Mouse (Mus musculus) kidney, adult 2 months (tissue): ENCODE data around the gene Rer1. TPM values are rescaled to one million over a fixed set of nuclear protein-coding genes. Genes with fewer than 3 reads are reported as not detected.

ENCODE experiments used
- DNase-seq: peaks from one replicate; pipeline ENCODE4 v3.0.0; 2021
- H3K27ac ChIP-seq: fragments of 200-500 bp; 2 replicates; pipeline ENCODE4 v1.5.1; 2012; ENCODE audit warnings: low read depth, low read length, control low read depth, inconsistent platforms; ENCODE audit not compliant: insufficient read depth
- H3K27me3 ChIP-seq: fragments of 200-500 bp; replicated peaks from 2 replicates; pipeline ENCODE4 v1.6.1; 2012; ENCODE audit warnings: mild to moderate bottlenecking, moderate library complexity, low read length, inconsistent platforms; ENCODE audit not compliant: control insufficient read depth, insufficient read depth
- H3K36me3 ChIP-seq: fragments of 200-500 bp; 2 replicates; pipeline ENCODE4 v1.6.1; 2012; ENCODE audit warnings: mild to moderate bottlenecking, moderate library complexity, low read length, inconsistent platforms; ENCODE audit not compliant: control insufficient read depth, insufficient read depth
- H3K4me1 ChIP-seq: fragments of 200-500 bp; 2 replicates; pipeline ENCODE4 v1.6.1; 2011; ENCODE audit warnings: low read length; ENCODE audit not compliant: control insufficient read depth, insufficient read depth
- H3K4me3 ChIP-seq: fragments of 200-500 bp; 2 replicates; pipeline ENCODE4 v1.5.1; 2011; ENCODE audit warnings: mild to moderate bottlenecking, low read depth, low read length, control low read depth; ENCODE audit not compliant: insufficient read depth
- CTCF ChIP-seq: fragments of 200-500 bp; conservative IDR thresholded peaks from 2 replicates; pipeline ENCODE4 v1.5.1; 2011; ENCODE audit warnings: low read depth, mild to moderate bottlenecking, control low read depth, low read length, moderate library complexity, mixed read lengths; ENCODE audit not compliant: insufficient read depth, insufficient read length
- POLR2A ChIP-seq: fragments of 200-500 bp; IDR thresholded peaks from one replicate; pipeline ENCODE4 v1.6.1; 2011; ENCODE audit warnings: low read depth, low read length, control low read depth
- WGBS: fragments of 180-500 bp; shearing (Covaris S2); methylation state at CpG from one replicate; pipeline ENCODE4 v1.1.7; 2018; 5-methylcytosine and 5-hydroxymethylcytosine counted together
- polyA plus RNA-seq: library from polyadenylated mRNA; depleted of rRNA; stranded (reverse); fragments of >200 nt; gene quantifications from 2 replicates; pipeline ENCODE4 v1.2.3, GENCODE M21; 2012

Gene Rer1
- polyA plus RNA-seq, 1 experiment, result 133 TPM

DNA sequence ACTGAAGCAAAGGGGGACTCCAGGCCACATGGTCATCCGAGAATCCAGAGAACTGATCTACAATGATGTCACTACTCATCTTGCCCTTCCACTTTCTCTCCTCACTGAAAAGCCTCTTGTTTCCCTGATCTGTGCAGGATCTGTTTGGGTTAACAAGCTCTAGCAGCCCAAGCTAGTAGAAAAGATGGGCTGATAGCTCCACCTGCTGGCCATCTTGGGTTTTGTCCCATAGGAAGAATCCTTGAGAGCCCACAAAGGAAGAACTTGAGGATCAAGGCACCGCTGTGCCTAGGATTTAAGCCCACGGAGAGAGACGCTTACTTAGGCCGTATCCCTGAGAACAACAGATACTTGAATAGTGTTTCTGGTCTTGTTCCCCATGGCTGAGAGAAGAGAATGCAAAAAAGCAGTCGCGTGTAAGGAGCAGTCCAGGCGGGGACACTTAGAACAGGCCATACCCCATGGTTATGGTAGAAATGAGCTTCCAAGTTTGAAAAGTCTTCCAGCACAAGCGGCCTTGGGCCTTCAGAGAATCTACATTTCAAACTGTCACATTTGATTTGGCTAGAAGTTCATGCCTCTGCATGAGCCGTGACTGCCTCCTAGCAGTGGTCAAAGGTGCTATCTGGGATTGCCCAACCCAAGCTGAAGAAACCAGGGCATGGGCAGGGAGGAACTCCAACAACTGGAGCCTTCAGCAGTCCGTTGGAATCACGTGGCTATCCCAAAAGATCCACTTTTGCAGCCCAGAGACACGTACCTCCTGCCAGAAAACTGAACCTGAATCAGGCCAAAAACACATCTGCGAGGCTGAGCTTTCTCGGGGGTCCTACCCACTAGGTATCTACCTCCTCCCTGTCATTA, 20.0 kb downstream of the Rer1 start:
- 3% methylated on average over 15 of the region's 15 CpGs for WGBS
- no peak overlapping the region for H3K27ac ChIP-seq
- no peaks in the 10 kb centered on the region for H3K36me3 ChIP-seq
- peak overlapping the region; percentile 32 for H3K4me3 ChIP-seq
- DNase-seq, result peak; percentile 92
- H3K27me3 ChIP-seq, result no peaks in the 10 kb centered on the region
- H3K4me1 ChIP-seq, result peaks cover 26% of the 10 kb centered on the region
- peak; percentile 88 for TF ChIP-seq CTCF
- TF ChIP-seq POLR2A, result no peak

GRCm38 (mm10) chr4:155064474-155064873, 21.7 kb downstream of the Rer1 start:
- DNase-seq, result no peak
- Histone ChIP-seq H3K36me3 (no peaks in the 10 kb centered on the region), H3K4me1 (peaks cover 13% of the 10 kb centered on the region; the same call in 1 of the 2 replicates), H3K27me3 (no peaks in the 10 kb centered on the region), H3K27ac (no peak overlapping the region), H3K4me3 (no peak overlapping the region)
- TF ChIP-seq CTCF (0 out of 2 replicates have a peak, but pooled peaks have one; percentile 18), POLR2A (no peak)
- WGBS, result 71% methylated on average over 2 of the region's 2 CpGs

GRCm38 (mm10) chr4:155063895-155064294, 22.3 kb downstream of the Rer1 start:
- H3K36me3 ChIP-seq, result no peaks in the 10 kb centered on the region
- TF ChIP-seq CTCF, result no peak
- TF ChIP-seq POLR2A, result no peak
- no peak overlapping the region for H3K4me3 ChIP-seq
- no peak overlapping the region for H3K27ac ChIP-seq
- no peak for DNase-seq
- H3K27me3 ChIP-seq, result no peaks in the 10 kb centered on the region
- peaks cover 13% of the 10 kb centered on the region; the same call in 1 of the 2 replicates for H3K4me1 ChIP-seq
- WGBS, result 54% methylated on average over 3 of the region's 3 CpGs

- Histone ChIP-seq H3K27me3 (no peaks in the 10 kb centered on the region), H3K36me3 (no peaks in the 10 kb centered on the region), H3K4me3 (no peak overlapping the region), H3K4me1 (no peaks in the 10 kb centered on the region), H3K27ac (no peak overlapping the region)
- TF ChIP-seq CTCF (no peak), POLR2A (no peak)
- WGBS, result 53% methylated on average over 10 of the region's 10 CpGs
- no peak for DNase-seq
Observed at GRCm38 (mm10) chr4:155058325-155058724, 27.9 kb downstream of the Rer1 start.

GRCm38 (mm10) chr4:155056724-155057123, 29.5 kb downstream of the Rer1 start, which contains the start of gene Plch2:
Gene Plch2 (minus strand): TSS chr4:155056784.
- Histone ChIP-seq H3K27me3 (no peaks in the 10 kb centered on the region), H3K4me3 (no peak within 1 kb of the TSS), H3K4me1 (no peaks in the 10 kb centered on the region), H3K36me3 (no peaks in the 10 kb centered on the region), H3K27ac (no peak within 1 kb of the TSS)
- 67% methylated on average over 10 of the region's 10 CpGs for WGBS
- TF ChIP-seq CTCF, result no peak
- TF ChIP-seq POLR2A, result no peak
- DNase-seq, result no peak

GRCm38 (mm10) chr4:155050116-155050515, 36.1 kb downstream of the Rer1 start:
- H3K27ac ChIP-seq, result no peak overlapping the region
- no peaks in the 10 kb centered on the region for H3K27me3 ChIP-seq
- no peak for DNase-seq
- no peaks in the 10 kb centered on the region for H3K4me1 ChIP-seq
- H3K4me3 ChIP-seq, result no peak overlapping the region
- WGBS, result 59% methylated on average over 7 of the region's 7 CpGs
- H3K36me3 ChIP-seq, result no peaks in the 10 kb centered on the region
- TF ChIP-seq CTCF (no peak), POLR2A (no peak)

GRCm38 (mm10) chr4:155046636-155047035, 39.5 kb downstream of the Rer1 start:
- H3K27me3 ChIP-seq, result no peaks in the 10 kb centered on the region
- H3K27ac ChIP-seq, result no peak overlapping the region
- TF ChIP-seq POLR2A (no peak), CTCF (no peak)
- WGBS, result 90% methylated on average over 14 of the region's 14 CpGs
- H3K36me3 ChIP-seq, result no peaks in the 10 kb centered on the region
- no peak overlapping the region for H3K4me3 ChIP-seq
- DNase-seq, result no peak
- H3K4me1 ChIP-seq, result no peaks in the 10 kb centered on the region

DNA sequence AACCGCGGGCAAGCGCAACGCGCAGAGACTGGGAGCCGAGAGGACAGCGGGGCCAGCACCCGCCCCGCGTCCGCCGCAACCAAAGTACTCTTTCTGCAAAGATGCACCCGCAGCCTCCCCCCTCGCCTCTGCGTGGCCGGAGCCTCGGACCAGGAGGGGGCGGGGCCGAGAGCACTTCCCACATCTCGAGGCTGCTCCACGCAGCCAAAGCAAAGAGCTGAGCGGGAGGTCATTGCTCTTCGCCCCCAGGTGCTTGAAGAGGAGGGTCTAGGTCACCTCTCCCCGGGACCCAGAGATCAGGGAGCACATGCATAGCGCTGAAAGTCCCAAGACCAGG, 42.9 kb downstream of the Rer1 start:
- WGBS, result 3% methylated on average over 25 of the region's 25 CpGs
- no peaks in the 10 kb centered on the region for H3K36me3 ChIP-seq
- TF ChIP-seq CTCF (no peak), POLR2A (no peak)
- H3K4me1 ChIP-seq, result no peaks in the 10 kb centered on the region
- no peak for DNase-seq
- no peak overlapping the region for H3K4me3 ChIP-seq
- no peak overlapping the region for H3K27ac ChIP-seq
- H3K27me3 ChIP-seq, result no peaks in the 10 kb centered on the region
